Mouse (Mus musculus) erythroblast, embryonic 14.5 days (primary cell): Measurements from ENCODE around the gene Pld2.

Experiments used
- GATA1 ChIP-seq: IDR thresholded peaks from 2 replicates; pipeline ENCODE4 v1.6.1; 2012; ENCODE audit warnings: low read length, inconsistent platforms, mixed read lengths
- TAL1 ChIP-seq: IDR thresholded peaks from 3 replicates; pipeline ENCODE4 v1.6.1; 2012; ENCODE audit warnings: low read length, inconsistent platforms, mixed read lengths

GRCm38 (mm10) chr11:70598451-70598953, 58.6 kb downstream of the Pld2 start:
- TF ChIP-seq GATA1, result no peak
- TF ChIP-seq TAL1, result no peak
